Mouse (Mus musculus): ENCODE data around the gene Lrrc29. TPM values are rescaled to one million over a fixed set of nuclear protein-coding genes. Genes with fewer than 3 reads are reported as not detected.

The Lrrc29 gene
- polyA plus RNA-seq (2017; shearing (Covaris generic)) = 1.1 TPM

DNA sequence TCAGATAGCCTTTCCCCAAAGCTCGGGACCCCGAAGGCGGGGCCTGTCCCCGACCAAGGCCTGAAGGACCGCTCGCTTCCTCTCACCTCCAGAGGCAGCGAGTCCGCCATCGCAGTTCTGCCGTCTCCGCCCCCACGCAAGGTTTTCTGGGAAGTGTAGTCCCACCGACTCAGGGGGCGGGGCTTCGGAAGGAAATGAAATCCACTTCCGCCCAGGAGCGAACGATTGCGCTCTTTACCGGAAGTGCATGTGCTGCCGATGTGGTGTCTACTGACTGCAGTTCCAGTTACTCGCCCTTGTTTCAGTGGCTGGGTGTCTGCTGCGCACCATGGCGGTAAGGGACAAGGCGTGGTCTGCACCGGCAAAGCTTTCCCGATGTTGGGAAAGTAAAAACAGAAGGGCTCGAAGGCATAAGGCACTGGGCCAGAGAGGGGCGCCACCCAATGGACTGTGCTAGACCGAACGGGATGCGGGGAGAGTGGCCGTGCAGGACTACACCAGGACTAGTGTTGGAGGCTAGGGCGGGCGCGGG is at the start of gene Lrrc29, which contains the start of gene Tmem208:
Gene Lrrc29 (minus strand): TSS at position 138 of the 532 bp plus-strand sequence.
Gene Tmem208 (plus strand): TSS at position 214 of the 532 bp plus-strand sequence.

GRCm38 (mm10) chr8:105373032-105373431 is 47.0 kb upstream of the Lrrc29 start, which contains the start of gene Plekhg4:
Gene Plekhg4, plus strand, starts transcription at chr8:105373274.

DNA sequence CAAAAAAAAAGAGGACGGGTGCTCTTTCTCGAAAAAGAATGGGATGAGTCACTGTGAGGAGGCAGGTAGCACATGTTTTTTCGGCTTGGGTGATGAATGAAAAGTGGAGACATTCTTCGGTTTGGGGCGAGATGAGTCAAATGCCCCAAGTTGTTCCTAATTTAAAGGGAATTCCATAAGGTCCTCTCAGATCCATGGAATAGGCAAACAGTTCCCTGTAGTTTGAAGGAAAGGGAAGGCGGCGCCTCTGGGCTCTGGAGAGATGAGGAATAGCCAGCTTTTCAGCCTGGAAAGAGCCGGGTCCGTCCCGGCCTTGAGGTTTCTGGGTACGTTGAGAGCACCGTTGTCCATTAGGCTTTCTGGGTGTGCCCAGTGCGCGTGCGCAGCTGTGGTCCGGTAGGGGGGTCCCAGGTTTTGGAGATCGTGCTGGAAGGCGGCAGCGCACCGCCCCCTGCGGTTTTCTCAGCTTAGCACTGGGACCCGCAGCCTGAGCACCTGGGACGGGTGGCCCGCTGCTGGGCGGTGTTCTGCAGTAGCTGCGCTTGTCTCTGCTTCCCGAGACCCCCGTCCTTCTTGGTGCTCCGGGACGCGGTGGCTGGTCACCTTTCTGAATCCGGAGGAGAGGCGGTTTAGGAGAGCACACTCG is 22.5 kb upstream of the Lrrc29 start, which contains the start of gene Slc9a5:
Gene Slc9a5 (plus strand): TSS at position 394 of the 646 bp plus-strand sequence.

DNA sequence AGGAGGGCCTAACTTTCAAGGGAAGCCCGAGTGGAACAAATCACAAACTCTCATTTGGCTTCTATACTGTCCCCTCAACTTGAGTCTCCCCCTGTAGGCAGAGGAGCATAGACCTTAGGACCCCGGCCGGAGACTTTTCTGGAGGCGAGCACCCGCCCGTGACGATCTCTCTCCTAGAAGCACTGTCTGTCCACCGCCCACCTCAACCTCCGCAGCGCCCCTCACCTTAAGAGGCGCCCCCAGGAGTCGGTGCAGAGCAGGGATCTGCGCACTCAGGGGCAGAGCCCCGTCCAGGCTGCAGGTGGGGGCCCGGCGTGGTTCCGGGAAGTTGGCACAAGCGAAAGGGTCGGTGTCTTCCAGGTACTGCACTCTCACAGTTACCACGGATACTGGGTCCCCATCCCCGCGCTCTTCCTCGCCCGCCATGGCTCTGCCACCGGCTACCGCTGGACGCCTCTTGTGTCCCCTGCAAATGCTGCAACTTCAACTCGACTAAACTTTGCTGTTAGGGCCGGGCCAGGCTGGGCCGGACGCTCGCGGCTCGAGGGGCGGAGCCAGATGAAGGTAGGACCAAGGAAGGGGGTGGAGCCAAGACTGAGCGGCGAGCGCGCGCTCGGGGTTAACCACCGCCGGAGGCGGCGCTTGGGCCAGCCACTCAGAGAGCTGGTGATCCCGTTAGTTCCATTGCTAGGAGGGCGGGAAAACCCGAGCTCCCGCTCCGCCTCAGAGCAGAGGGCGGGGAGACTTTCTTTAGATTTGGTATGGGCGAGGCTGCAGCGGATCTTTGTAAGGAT is 21.5 kb upstream of the Lrrc29 start, which contains the start of gene Fhod1:
Gene Fhod1 (minus strand): TSS at position 526 of the 794 bp plus-strand sequence.

GRCm38 (mm10) chr8:105305211-105306145 is 20.6 kb downstream of the Lrrc29 start, which contains the start of gene Elmo3:
Gene Elmo3, plus strand, starts transcription at chr8:105305601.

DNA sequence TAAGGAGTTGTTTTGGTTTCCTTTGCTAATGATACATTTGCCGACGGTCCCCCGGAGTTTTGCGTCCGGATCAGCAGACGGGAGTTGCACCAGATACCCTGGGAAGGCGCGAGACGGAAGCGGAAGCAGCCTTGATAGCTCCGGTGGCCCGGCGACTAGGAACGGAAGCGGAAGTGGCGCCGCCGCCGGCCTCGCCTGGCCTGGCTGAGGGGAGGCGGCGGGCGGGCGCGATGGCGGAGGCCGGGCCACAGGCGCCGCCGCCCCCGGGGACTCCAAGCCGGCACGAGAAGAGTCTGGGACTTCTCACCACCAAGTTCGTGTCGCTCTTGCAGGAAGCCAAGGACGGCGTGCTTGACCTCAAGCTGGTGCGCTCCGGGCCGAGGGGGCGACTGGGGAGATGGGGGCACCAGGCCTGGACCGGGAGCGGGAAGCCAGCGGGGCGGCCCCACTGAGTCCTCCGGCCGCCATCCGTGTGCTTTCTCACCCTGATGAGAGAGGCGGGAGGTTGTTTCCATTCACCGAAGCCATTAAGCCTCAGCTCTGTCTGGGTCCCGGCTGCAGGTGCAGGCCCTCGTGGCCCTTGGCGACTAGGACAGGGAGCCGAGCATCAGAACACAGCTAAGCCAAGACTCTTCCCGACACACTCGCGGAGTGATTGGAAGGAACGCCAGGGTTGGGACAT is 28.4 kb downstream of the Lrrc29 start, which contains the start of gene E2f4:
Gene E2f4 (plus strand): TSS at position 153 of the 682 bp plus-strand sequence.

DNA sequence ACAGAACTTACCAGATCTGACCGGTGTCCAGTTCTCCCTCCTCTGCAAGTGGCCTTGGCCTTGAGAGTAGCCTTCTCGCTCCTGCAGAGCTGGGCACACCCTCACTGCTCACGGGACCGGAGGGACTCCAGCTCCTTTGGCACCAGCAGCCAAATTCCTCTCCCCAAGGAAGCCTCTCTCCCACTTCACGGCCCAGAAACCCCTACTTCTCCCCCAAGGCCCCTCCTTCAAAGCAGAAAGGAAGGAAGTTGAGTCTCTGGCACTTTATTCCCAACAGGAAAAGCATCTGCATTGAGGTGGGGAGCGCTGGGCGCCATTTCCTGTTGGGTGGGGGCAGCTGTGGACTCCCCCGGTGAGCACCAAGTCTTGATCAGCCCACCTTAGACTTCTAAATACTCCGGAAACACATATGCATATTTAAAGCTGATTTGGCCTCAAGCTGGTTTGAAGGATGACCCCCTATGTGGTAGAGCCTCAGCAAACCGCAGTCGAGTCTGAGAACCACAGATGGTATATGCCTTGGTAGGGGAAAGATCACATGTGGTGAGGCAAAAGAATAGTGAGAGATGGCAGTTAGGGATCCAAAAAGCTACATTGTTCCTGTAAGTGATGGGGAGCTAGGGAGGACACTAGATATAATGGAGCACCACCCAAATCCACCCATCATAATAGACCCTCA is 30.0 kb downstream of the Lrrc29 start, which contains the start of gene Exoc3l:
Gene Exoc3l (minus strand): TSS at position 207 of the 679 bp plus-strand sequence.

GRCm38 (mm10) chr8:105289805-105290460 is 36.1 kb downstream of the Lrrc29 start, which contains the start of gene 4931428F04Rik:
Gene 4931428F04Rik, minus strand, starts transcription at chr8:105289864.

DNA sequence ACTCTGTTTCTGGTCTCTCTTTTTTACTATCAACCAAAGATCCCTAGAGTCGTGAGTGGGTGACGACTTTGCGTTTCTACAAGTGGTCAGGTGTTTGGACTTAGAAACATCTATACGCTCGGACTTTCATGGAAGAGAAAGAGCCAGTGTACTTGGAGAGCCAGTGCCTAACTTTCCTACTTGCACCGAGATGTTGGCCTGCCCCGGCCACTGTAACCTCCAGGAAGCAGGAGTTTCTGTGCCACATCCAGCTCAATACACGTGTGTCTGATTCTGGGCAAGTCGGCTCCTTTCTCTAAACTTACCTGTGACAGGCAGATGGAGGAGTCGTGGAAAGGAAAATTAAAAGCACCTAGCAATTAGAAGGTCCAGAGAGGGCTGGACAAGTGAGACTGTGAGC is 50.2 kb downstream of the Lrrc29 start, which contains the start of gene Nol3:
Gene Nol3 (plus strand): TSS at position 301 of the 400 bp plus-strand sequence.

GRCm38 (mm10) chr8:105269461-105269947 is 56.6 kb downstream of the Lrrc29 start, which contains the start of gene Hsf4:
Gene Hsf4, plus strand, starts transcription at chr8:105269801.

DNA sequence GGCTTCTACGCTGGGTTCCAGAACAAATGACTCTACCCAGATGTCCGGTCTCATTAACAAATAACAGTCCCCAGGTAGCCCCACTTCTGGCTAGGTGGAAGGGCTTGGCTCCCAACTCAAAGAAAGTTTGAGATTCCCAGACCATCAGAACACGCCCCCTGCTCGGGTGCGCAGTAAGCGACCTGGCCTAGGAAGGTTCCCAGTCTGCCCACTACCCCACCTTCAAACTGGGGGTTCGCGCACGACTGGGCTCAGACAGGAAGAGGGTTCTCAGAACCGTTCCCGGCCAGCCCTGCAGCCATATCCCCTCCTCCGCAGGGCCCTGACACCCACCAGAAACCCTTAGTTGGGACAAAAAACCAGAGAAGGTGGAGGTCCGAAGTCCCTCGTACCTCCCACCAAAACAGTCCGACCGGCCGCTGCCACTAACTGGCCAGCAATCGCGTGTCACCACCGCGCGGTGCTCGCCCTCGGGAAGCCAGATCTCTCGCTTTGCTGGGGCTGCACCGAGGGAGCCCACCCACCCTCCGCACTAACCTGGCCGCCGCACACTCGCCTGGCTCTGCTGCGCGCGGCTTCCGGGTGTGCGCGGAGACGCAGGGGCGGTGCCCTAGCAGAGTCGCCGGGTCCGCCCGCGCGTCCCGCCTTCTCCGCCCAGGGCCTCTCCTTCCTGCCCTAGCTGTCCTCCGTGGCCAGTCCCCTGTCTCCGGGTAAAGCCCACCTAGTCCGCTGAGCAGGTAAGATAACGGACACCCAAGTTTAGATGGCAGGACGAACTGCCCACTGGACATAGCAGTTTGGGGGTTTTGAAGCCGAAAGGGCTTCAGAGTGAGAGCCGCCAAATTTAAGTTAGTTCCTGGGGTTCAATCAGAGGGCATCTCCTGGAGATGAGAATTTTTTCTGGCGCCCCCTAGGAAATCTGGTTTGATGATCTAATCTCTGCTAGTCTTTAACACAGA is 61.8 kb downstream of the Lrrc29 start, which contains the start of the genes Tradd and Fbxl8:
Gene Tradd (minus strand): TSS at position 586 of the 959 bp plus-strand sequence.
Gene Fbxl8 (plus strand): TSS at position 625 of the 959 bp plus-strand sequence.

Other genes with a start within 250 kb of the Lrrc29 start
- gene Ces3b, start 242.5 kb downstream of the Lrrc29 start, polyA plus RNA-seq (2017; shearing (Covaris generic)) = not detected
- not detected for gene Ces4a, start 194.5 kb downstream of the Lrrc29 start, polyA plus RNA-seq (2017; shearing (Covaris generic))
- gene Cbfb, start 155.6 kb downstream of the Lrrc29 start, polyA plus RNA-seq (2017; shearing (Covaris generic)) = 91.0 TPM
- 19.4 TPM for gene D230025D16Rik, start 101.1 kb downstream of the Lrrc29 start, polyA plus RNA-seq (2017; shearing (Covaris generic))
- 0.67 TPM for gene B3gnt9, start 71.1 kb downstream of the Lrrc29 start, polyA plus RNA-seq (2017; shearing (Covaris generic))
- gene Tradd, start 61.7 kb downstream of the Lrrc29 start, polyA plus RNA-seq (2017; shearing (Covaris generic)) = 46.7 TPM
- gene Fbxl8, start 61.6 kb downstream of the Lrrc29 start, polyA plus RNA-seq (2017; shearing (Covaris generic)) = 9.4 TPM
- gene Hsf4, start 56.5 kb downstream of the Lrrc29 start, polyA plus RNA-seq (2017; shearing (Covaris generic)) = 2.4 TPM
- not detected for gene Nol3, start 50.1 kb downstream of the Lrrc29 start, polyA plus RNA-seq (2017; shearing (Covaris generic))
- 2.6 TPM for gene 4931428F04Rik, start 36.4 kb downstream of the Lrrc29 start, polyA plus RNA-seq (2017; shearing (Covaris generic))
- gene Exoc3l, start 30.2 kb downstream of the Lrrc29 start, polyA plus RNA-seq (2017; shearing (Covaris generic)) = 1.3 TPM
- gene E2f4, start 28.6 kb downstream of the Lrrc29 start, polyA plus RNA-seq (2017; shearing (Covaris generic)) = 134 TPM
- gene Elmo3, start 20.7 kb downstream of the Lrrc29 start, polyA plus RNA-seq (2017; shearing (Covaris generic)) = 5.1 TPM
- gene Tmem208, start 76 bp upstream of the Lrrc29 start, polyA plus RNA-seq (2017; shearing (Covaris generic)) = 54.6 TPM
- 0.79 TPM for gene Fhod1, start 21.7 kb upstream of the Lrrc29 start, polyA plus RNA-seq (2017; shearing (Covaris generic))
- gene Slc9a5, start 22.6 kb upstream of the Lrrc29 start, polyA plus RNA-seq (2017; shearing (Covaris generic)) = 0.12 TPM
- not detected for gene Plekhg4, start 47.0 kb upstream of the Lrrc29 start, polyA plus RNA-seq (2017; shearing (Covaris generic))
- not detected for gene Kctd19, start 87.2 kb upstream of the Lrrc29 start, polyA plus RNA-seq (2017; shearing (Covaris generic))
- gene Lrrc36, start 87.3 kb upstream of the Lrrc29 start, polyA plus RNA-seq (2017; shearing (Covaris generic)) = not detected
- 1.8 TPM for gene Tppp3, start 145.2 kb upstream of the Lrrc29 start, polyA plus RNA-seq (2017; shearing (Covaris generic))
- gene Zdhhc1, start 170.6 kb upstream of the Lrrc29 start, polyA plus RNA-seq (2017; shearing (Covaris generic)) = 9.3 TPM
- gene Hsd11b2, start 192.5 kb upstream of the Lrrc29 start, polyA plus RNA-seq (2017; shearing (Covaris generic)) = 0.74 TPM
- gene Atp6v0d1, start 239.8 kb upstream of the Lrrc29 start, polyA plus RNA-seq (2017; shearing (Covaris generic)) = 68.6 TPM